Mouse (Mus musculus) kidney, adult 8-10 months (tissue): ENCODE measurements around the gene Olfr578.

ENCODE experiments used
- DNase-seq, 2 experiments: peaks; one replicate each; pipeline ENCODE4 v3.0.0; 2022

Gene Olfr578

DNA sequence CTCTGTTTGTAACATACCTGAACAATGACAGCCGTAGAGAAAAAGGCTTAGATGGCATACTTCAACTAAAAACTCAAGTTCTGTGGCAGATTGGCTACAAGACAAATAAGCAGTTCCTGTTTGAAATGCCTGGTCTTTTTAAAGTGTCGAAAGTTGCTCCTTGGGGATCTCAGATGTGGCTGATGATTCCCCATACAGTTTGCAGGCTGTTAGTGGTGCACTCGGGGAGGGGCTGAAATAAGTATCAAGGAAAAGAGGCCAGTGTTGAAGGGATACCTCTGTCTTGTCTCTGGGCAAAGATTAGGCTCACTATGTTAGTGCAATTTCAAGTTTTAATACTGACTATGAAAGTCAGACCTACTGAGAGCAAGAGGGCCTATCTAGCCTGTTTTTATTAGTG lies at the start of gene Olfr578:
Gene Olfr578, minus strand, starts transcription at position 101 of the 400 bp plus-strand sequence.
- DNase-seq: no peak

DNA sequence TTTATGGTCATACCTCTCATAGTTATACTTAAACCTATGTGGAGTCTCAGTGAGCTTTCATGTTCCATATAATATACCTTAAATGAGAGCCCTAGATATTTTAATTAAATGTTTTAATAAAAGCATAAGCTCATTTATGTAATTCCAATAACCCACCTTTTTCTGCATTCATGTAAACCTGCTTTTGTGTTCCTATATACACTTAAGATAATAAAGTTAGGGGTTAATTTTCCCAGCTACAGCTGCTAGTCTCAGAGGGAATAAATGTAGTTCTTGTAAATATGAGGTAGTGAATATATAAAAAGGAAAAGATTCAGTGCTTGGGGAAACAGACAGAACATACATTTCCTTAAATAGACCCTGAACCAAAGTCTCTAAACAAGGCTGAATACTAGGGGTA lies 48.6 kb upstream of the Olfr578 start, which contains the start of gene Olfr582:
Gene Olfr582, plus strand, starts transcription at position 301 of the 400 bp plus-strand sequence.
- DNase-seq: no peak

DNA sequence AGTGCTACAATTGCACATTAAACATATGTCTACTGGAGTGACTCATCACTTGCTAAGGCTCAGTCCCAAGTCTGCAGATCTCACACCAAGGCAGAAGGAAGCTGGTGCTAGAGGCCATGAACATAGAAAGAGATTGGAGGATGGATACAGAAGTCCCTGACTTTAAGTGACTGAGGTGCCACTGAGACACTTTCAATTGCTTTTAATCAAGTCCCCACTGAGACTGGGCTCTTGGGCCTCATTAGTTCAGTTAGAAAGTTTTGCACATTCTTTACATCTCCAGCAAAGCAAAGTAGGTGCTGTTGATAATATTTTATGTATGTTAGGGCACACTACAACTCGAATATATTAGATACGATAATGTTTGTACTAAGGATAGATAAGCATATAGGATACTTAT lies 13.3 kb downstream of the Olfr578 start, which contains the start of gene Olfr577:
Gene Olfr577, minus strand, starts transcription at position 101 of the 400 bp plus-strand sequence.
- DNase-seq: no peak

DNA sequence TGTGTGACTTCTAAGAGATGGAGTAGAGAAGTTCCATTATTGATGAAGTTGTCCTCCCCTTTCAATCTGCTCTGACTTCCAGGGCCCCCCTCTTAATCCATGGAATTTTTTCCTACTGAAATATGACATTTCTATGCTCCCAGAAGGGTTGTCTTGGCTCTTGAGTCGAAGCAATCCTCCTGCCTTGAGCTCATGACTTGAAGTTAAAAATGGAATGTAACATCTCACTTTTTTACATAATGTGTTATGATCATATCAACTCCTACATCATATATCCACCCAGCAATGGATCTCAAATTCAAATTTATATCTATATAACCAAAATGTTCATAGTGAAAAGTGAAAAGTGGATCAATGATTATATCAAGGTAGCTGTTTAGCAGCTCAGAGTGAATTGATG lies 14.7 kb downstream of the Olfr578 start:
- no peak for DNase-seq

DNA sequence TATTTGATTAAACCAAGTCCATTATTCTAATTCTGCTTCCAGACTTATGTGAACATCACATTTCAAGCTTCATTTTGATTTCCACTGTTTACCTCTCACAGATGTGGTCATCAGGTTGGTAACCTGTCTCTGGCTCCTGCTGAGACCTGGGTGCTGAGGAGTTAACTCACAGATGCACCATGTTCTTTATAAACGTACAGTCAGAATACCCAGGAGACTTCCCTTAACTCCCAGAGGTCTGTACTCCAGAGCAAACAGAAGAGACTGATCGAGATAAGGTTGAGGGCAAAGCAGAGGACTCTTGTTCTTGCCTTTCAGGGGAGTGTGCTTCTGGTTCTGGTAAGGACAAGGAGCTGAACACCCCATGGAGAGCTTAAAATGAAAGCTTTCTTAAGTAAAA lies 26.8 kb downstream of the Olfr578 start, which contains the start of gene Olfr576:
Gene Olfr576, plus strand, starts transcription at position 301 of the 400 bp plus-strand sequence.
- DNase-seq: no peak

DNA sequence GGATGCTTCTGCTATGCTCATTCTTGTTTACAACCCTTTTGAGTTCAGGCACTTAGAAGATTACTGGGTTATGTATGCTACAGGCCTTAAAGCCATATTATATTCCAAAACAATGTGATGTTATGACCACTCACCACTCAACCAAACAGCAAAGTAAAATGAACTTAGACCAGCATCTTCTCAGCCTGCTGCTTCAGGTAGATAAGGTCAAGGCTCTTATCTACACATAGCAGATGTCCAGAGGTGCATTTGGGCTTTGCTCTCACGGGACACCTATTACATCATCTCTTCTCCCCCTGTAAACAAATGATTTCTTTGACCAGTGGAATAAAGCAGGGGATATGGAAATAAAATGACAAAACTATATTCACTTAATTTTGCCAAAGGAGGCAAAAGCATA lies 30.5 kb downstream of the Olfr578 start, which contains the start of gene Olfr575:
Gene Olfr575, minus strand, starts transcription at position 183 of the 400 bp plus-strand sequence.
- DNase-seq: no peak

DNA sequence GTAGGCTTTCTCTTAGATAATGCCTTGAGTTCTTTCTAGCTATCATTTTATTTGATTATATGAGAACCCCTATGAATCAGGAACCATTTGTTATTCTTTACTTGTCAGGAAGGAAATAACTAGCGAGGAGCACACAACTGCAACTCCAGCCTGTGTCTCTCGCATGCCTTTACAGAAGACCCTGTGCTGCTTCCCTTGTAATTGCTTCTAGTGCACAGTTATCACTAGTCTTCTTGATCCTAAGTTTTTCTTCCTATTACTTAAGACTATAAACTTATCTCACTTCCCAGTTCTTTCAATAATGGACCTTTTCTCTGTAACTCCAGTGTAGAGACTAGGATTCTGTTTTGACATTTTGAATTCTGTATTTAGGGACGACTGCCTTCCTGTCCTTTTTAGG lies 31.0 kb downstream of the Olfr578 start:
- DNase-seq: no peak

DNA sequence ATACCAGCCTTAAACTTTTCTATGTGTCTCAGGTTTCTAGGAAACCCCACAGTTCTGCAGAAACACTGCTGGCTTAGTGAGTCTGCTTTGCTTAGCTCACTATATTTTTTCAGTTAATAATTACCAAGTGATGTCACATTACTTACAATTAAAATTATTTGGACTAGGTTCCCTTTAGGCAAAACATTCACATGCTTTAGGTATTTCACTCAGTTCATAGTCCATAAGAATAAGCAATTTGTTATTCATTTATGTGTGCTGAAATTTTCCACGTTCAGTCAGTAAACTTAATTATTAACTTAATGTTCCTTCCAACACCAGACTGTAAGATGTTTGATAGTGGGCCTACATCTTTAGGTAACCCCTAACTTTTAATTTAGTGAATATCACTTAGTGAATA lies 38.4 kb downstream of the Olfr578 start:
- no peak for DNase-seq

DNA sequence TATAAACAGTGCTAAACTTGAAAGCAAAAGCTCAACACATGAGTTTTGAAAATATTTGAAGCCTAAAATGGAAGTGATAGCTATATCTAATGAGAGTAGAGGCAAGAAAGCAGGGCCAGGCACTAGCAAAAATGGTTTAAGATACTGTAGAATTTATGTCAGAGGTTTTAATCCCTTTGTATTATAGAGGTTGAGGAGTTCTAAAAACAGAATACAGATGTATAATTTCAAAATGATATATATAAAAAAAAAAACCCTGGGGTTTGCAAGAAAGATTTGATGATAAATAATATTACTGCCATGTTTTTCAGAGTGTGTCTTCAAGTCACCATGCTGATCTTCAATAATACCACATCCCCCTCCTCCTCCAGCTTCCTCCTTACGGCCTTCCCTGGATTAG lies 41.0 kb downstream of the Olfr578 start, which contains the start of gene Olfr574:
Gene Olfr574, plus strand, starts transcription at position 301 of the 400 bp plus-strand sequence.
- DNase-seq: no peak

DNA sequence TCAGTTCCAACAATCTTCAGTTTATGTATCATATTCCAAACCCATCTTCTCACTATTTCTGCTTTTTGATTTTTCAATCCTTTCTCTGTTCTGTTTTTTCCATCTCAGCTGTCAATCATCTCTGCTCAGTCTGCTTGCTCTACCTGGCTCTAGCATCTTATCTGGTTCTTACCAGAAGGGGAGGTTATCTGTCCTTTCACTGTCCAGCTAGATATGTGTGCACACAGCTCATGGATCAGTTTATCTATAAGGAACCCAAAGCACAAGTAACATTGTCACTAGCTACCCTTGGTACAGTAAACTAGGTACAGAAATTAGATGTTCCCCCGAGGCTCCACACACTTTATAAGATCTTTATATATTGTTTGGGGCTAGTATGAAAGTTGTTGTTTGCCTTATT lies 45.7 kb downstream of the Olfr578 start:
- DNase-seq: no peak

DNA sequence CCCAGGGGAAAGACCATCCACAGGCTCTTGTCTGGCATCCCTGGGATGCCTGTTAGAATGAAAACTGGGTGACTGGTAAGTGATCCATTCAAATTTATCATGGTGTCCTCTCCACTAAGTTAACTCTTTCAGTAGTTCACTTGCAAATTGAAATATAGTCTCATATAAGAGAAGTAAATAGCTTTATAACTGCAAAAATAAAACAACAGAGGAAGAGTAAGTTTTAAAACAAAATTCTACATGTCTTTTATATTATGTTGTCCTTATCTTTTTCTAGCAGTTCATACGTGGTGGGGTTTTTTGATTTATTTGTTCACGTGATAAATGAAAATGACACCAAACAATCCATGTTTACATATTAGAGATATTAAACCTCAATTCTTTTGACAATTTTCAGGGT lies 46.6 kb downstream of the Olfr578 start, which contains the start of gene Olfr573-ps1:
Gene Olfr573-ps1, minus strand, starts transcription at position 101 of the 400 bp plus-strand sequence.
- DNase-seq: no peak
